Mouse (Mus musculus): ENCODE results near the gene H2-T23. TPM values are rescaled to one million over a fixed set of nuclear protein-coding genes. Genes with fewer than 3 reads are reported as not detected.
"Not testable (repeated sequence)": the region's sequence is repeated elsewhere in the genome, so short reads cannot be mapped to it uniquely, and the experiment has no call there.

Gene H2-T23
- polyA plus RNA-seq, 1 experiment from 2014 or later: 17.7 TPM

DNA sequence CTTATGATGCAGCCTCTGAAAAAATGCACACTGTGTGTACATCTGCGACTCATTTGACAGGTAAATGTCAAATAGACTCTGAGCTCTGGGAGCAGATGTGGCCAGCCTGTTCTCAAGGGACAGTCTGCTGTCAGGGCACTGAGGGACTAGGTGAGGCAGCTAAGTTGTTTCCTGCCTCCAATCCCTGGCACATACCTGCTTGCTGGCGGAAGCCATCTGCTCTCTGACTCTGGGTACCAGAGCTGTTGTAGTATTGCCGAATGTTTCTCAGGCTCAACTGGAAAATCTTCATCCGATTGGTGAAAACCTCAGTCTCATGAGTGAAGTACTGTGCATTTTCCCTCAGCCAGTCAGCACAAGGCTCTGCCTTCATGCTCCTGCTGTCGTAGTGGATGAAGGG is 15.6 kb downstream of the H2-T23 start:
- 91% methylated on average over 5 of the region's 5 CpGs for WGBS
- ATAC-seq: no peak
- H3K4me2 ChIP-seq (ENCODE audit: low read depth, low read length): no peak overlapping the region
- no peaks in the 10 kb centered on the region for H3K9me3 ChIP-seq (ENCODE audit: control insufficient read depth, low read length)
- no peaks in the 10 kb centered on the region; the same call in 1 of the 2 replicates for H3K4me1 ChIP-seq (ENCODE audit: control insufficient read depth, insufficient read depth, low read length)
- no peak overlapping the region for H3K27ac ChIP-seq (ENCODE audit: low read length)
- no peak overlapping the region for H3K4me3 ChIP-seq (ENCODE audit: low read length)
- no peaks in the 10 kb centered on the region; the same call in 1 of the 2 replicates for H3K36me3 ChIP-seq (ENCODE audit: control insufficient read depth, insufficient read depth, low read length)
- H3K9ac ChIP-seq (ENCODE audit: low read depth, low read length): no peak overlapping the region
- H3K27me3 ChIP-seq (replicated peaks; ENCODE audit: control insufficient read depth, insufficient read depth, low read length): no peaks in the 10 kb centered on the region

DNA sequence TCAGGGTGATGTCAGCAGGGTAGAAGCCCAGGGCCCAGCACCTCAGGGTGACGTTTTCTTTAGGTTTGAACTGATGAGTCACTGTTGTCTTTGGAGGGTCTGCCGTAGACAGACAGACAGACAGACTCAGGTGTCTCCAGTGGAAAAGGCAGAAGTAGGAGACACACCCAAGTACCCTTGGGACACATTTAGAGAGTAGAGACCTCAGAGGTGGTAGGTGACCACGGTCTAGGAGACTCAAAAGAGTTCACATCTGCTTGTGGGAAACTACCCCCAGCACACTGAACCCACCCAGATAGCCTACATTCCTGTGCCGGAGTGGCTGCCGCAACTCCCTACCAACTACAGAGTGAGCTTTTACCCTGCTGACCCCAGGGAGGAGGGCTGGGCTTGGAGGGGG is 17.7 kb downstream of the H2-T23 start:
- Histone ChIP-seq H3K4me1 (ENCODE audit: control insufficient read depth, insufficient read depth, low read length) (no peaks in the 10 kb centered on the region; the same call in 1 of the 2 replicates), H3K4me3 (ENCODE audit: low read length) (no peak overlapping the region), H3K36me3 (ENCODE audit: control insufficient read depth, insufficient read depth, low read length) (no peaks in the 10 kb centered on the region; the same call in 1 of the 2 replicates), H3K9ac (ENCODE audit: low read depth, low read length) (no peak overlapping the region), H3K27me3 (replicated peaks; ENCODE audit: control insufficient read depth, insufficient read depth, low read length) (no peaks in the 10 kb centered on the region), H3K4me2 (ENCODE audit: low read depth, low read length) (no peak overlapping the region), H3K9me3 (ENCODE audit: control insufficient read depth, low read length) (no peaks in the 10 kb centered on the region), H3K27ac (ENCODE audit: low read length) (no peak overlapping the region)
- no peak for ATAC-seq
- 89% methylated on average over 5 of the region's 5 CpGs for WGBS

DNA sequence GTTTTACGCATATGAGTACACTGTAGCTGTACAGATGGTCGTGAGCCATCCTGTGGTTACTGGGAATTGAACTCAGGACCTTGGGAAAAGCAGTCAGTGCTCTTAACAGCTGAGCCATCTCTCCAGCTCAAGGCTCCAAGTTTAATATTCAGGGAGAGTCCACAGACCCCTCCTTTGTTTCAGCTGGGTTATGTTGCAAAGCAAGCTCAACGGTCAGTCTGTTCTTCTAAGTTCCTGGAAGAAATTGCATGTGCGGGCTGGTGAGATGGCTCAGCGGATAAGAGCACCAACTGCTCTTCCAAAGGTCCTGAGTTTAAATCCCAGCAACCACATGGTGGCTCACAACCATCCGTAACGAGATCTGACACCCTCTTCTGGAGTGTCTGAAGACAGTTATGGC is 28.2 kb downstream of the H2-T23 start:
- ATAC-seq: not testable (repeated sequence)
- WGBS: 91% methylated on average over 7 of the region's 7 CpGs

DNA sequence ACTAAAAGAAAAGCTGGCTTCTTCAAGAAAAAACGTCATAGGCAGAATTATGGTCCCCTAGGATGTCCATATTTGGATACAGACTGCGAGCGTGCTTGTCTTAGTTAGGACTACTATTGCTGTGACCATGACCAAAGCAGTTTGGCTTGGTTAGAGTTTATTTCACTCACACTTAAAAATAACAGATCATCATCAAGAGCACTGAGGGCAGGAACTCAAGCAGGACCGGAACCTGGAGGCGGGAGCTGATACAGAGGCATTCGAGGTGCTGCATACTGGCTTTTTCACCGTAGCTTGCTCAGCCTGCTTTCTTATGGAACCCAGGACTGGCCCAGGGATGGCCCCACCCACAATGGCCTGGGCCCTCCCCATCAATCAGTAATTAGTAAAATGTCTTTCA is 29.3 kb downstream of the H2-T23 start:
- H3K9ac ChIP-seq (ENCODE audit: low read depth, low read length): no peak overlapping the region
- peaks cover 5% of the 10 kb centered on the region; the same call in 1 of the 2 replicates for H3K36me3 ChIP-seq (ENCODE audit: control insufficient read depth, insufficient read depth, low read length)
- 0 out of 2 replicates have a peak, but pooled peaks cover 6% of the 10 kb centered on the region for H3K4me1 ChIP-seq (ENCODE audit: control insufficient read depth, insufficient read depth, low read length)
- no peak overlapping the region for H3K4me2 ChIP-seq (ENCODE audit: low read depth, low read length)
- H3K9me3 ChIP-seq (ENCODE audit: control insufficient read depth, low read length): peaks cover 5% of the 10 kb centered on the region; the same call in 1 of the 2 replicates
- WGBS: 91% methylated on average over 7 of the region's 7 CpGs
- H3K27me3 ChIP-seq (replicated peaks; ENCODE audit: control insufficient read depth, insufficient read depth, low read length): no peaks in the 10 kb centered on the region
- no peak for ATAC-seq
- no peak overlapping the region for H3K27ac ChIP-seq (ENCODE audit: low read length)
- no peak overlapping the region for H3K4me3 ChIP-seq (ENCODE audit: low read length)

More for the DNA sequence above, 28.2 kb downstream of the H2-T23 start:
- H3K27ac ChIP-seq (ENCODE audit: low read length); H3K9me3 ChIP-seq (ENCODE audit: control insufficient read depth, low read length); H3K4me1 ChIP-seq (ENCODE audit: control insufficient read depth, insufficient read depth, low read length); H3K36me3 ChIP-seq (ENCODE audit: control insufficient read depth, insufficient read depth, low read length); H3K4me2 ChIP-seq (ENCODE audit: low read depth, low read length); H3K27me3 ChIP-seq (replicated peaks; ENCODE audit: control insufficient read depth, insufficient read depth, low read length); H3K4me3 ChIP-seq (ENCODE audit: low read length); H3K9ac ChIP-seq (ENCODE audit: low read depth, low read length): not testable (repeated sequence)

DNA sequence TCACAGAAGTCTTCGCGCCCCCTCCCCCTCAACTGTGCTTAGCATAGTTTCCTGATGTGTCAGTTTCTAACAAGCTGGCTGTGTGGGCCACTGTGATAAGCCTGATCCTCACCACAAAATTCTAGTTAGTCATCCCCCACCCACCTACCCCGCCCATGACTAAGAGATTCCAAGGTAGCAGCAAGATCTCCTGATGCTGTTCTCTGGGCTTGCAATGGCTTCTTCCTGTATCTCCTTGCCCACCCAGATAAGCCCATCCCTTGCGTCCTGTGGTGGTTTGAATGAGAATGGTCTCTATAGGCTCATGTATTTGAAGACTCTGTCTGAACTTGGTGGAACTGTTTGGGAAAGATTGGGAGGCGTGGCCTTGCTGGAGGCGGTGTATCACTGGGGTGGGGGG is 30.7 kb downstream of the H2-T23 start:
- 0 out of 2 replicates have a peak, but pooled peaks cover 6% of the 10 kb centered on the region for H3K4me1 ChIP-seq (ENCODE audit: control insufficient read depth, insufficient read depth, low read length)
- ATAC-seq: peak; percentile 26
- H3K27ac ChIP-seq (ENCODE audit: low read length): no peak overlapping the region
- peaks cover 5% of the 10 kb centered on the region; the same call in 1 of the 2 replicates for H3K9me3 ChIP-seq (ENCODE audit: control insufficient read depth, low read length)
- H3K27me3 ChIP-seq (replicated peaks; ENCODE audit: control insufficient read depth, insufficient read depth, low read length): no peaks in the 10 kb centered on the region
- no peak overlapping the region for H3K9ac ChIP-seq (ENCODE audit: low read depth, low read length)
- 96% methylated on average over 6 of the region's 6 CpGs for WGBS
- peaks cover 5% of the 10 kb centered on the region; the same call in 1 of the 2 replicates for H3K36me3 ChIP-seq (ENCODE audit: control insufficient read depth, insufficient read depth, low read length)
- no peak overlapping the region for H3K4me3 ChIP-seq (ENCODE audit: low read length)
- no peak overlapping the region for H3K4me2 ChIP-seq (ENCODE audit: low read depth, low read length)

DNA sequence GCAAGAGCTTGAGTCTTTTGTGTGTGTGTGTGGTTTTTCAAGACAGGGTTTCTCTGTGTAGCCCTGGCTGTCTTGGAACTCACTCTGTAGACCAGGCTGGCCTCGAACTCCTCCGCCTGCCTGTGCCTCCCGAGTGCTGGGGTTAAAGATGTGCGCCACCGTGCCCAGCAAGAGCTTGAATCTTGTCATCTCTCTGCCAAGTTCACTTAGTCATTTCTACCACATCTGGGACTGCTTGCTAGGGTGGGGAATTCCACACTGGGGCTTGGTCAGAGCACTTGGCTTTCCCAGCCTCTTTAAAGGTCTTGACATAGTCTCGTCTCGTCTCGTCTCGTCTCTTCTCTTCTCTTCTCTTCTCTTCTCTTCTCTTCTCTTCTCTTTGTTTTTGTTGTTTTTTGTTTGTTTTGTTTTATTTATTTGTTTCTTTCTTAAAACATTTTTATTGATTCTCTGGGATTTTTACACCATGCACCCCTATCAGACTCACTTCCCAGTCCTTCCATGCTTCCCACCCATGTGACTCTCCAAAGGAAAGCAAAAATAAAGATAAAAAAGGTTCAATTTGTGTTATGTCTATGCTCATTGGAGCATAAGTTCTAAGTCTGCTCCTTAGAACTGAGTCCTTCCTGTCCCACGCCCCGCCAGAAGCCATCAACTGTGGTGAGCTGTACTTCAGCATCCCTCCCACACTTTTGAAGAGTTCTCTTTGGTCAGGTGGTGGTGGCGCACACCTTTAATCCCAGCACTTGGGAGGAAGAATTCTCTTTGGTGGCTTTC is 31.3 kb downstream of the H2-T23 start:
- 0 out of 2 replicates have a peak, but pooled peaks cover 6% of the 10 kb centered on the region for H3K4me1 ChIP-seq (ENCODE audit: control insufficient read depth, insufficient read depth, low read length)
- ATAC-seq: no peak
- no peaks in the 10 kb centered on the region; the same call in 1 of the 2 replicates for H3K36me3 ChIP-seq (ENCODE audit: control insufficient read depth, insufficient read depth, low read length)
- no peaks in the 10 kb centered on the region for H3K27me3 ChIP-seq (replicated peaks; ENCODE audit: control insufficient read depth, insufficient read depth, low read length)
- H3K9ac ChIP-seq (ENCODE audit: low read depth, low read length): no peak overlapping the region
- whole genome bisulfite sequencing: 89% methylated on average over 12 of the region's 12 CpGs
- no peak overlapping the region for H3K4me2 ChIP-seq (ENCODE audit: low read depth, low read length)
- no peaks in the 10 kb centered on the region; the same call in 1 of the 2 replicates for H3K9me3 ChIP-seq (ENCODE audit: control insufficient read depth, low read length)
- H3K27ac ChIP-seq (ENCODE audit: low read length): no peak overlapping the region
- no peak overlapping the region for H3K4me3 ChIP-seq (ENCODE audit: low read length)

DNA sequence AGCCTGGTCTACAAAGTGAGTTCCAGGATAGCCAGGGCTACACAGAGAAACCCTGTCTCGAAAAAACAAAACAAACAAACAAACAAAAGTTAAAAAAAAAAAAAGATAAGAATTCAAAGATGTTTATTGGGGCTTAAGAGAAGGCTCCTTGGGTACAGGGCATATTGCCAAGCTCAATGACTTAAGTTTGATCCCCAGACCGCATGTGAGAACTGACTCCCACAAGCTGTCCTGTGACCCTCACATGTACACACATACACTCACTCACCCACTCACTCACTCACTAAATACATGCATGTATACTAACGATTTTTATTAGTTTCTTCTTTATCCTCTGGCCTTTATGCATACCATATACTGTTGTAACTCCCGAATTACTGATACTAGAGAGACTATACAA is 32.3 kb downstream of the H2-T23 start:
- Histone ChIP-seq H3K9me3 (ENCODE audit: control insufficient read depth, low read length) (no peaks in the 10 kb centered on the region; the same call in 1 of the 2 replicates), H3K36me3 (ENCODE audit: control insufficient read depth, insufficient read depth, low read length) (no peaks in the 10 kb centered on the region), H3K4me3 (ENCODE audit: low read length) (no peak overlapping the region), H3K4me2 (ENCODE audit: low read depth, low read length) (no peak overlapping the region), H3K4me1 (ENCODE audit: control insufficient read depth, insufficient read depth, low read length) (peaks cover 9% of the 10 kb centered on the region; the same call in 1 of the 2 replicates), H3K27ac (ENCODE audit: low read length) (no peak overlapping the region), H3K27me3 (replicated peaks; ENCODE audit: control insufficient read depth, insufficient read depth, low read length) (no peaks in the 10 kb centered on the region), H3K9ac (ENCODE audit: low read depth, low read length) (no peak overlapping the region)
- 65% methylated on average over 4 of the region's 4 CpGs for WGBS
- ATAC-seq: no peak

DNA sequence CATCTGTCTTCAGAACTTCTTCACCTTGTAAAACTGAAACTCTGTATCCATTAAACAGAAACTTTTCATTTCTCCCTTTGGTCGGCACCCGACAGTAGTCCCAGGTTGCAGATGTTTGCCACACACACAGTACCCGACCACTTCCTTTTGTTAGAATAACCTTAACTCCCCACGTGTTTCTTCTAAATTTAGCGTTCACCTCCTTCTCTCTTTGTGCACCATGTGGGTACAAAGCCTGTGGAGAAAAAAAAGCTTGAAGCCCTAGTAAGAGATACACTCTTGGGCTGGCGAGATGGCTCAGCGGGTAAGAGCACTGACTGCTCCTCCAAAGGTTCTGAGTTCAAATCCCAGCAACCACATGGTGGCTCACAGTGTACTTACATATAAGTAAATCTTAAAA is 33.3 kb downstream of the H2-T23 start:
- Histone ChIP-seq H3K27me3 (replicated peaks; ENCODE audit: control insufficient read depth, insufficient read depth, low read length) (no peaks in the 10 kb centered on the region), H3K36me3 (ENCODE audit: control insufficient read depth, insufficient read depth, low read length) (no peaks in the 10 kb centered on the region), H3K9me3 (ENCODE audit: control insufficient read depth, low read length) (no peaks in the 10 kb centered on the region; the same call in 1 of the 2 replicates), H3K4me1 (ENCODE audit: control insufficient read depth, insufficient read depth, low read length) (peaks cover 11% of the 10 kb centered on the region; the same call in 1 of the 2 replicates), H3K4me2 (ENCODE audit: low read depth, low read length) (no peak overlapping the region), H3K4me3 (ENCODE audit: low read length) (no peak overlapping the region), H3K27ac (ENCODE audit: low read length) (no peak overlapping the region), H3K9ac (ENCODE audit: low read depth, low read length) (no peak overlapping the region)
- 82% methylated on average over 7 of the region's 7 CpGs for WGBS
- ATAC-seq: no peak

DNA sequence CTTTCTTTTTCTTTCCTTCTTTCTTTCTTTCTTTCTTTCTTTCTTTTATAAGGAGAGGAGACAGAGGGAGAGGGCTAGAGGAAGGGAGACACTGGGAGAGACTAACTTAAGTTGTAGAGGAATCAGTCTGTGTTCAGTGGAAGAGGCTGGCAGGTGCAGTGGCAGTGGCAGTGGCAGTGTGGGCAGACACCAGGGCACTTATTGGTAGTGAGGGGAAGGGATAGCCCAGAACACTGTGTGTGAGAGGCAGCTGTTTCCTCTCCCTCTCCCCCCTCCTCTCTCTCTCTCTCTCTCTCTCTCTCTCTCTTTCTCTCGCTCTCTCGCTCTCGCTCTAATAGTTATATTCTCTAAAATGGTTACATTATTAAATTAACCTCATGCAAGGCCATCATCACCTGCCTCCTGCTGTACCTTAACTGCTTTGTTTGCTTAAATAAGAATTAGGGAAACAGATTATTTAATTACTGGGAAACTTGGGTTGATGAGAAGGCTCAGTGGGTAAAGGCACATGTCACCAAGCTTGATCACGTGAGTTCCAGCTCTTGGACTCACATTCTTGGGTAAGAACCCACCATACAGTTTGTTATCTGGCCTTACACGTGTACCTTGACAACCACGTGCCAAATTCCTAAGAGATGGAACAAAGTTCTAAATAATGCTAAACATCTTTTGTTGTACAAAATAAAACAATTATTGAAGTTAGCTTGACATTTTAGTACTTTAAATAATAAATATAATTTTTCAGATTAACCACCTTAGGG is 33.9 kb downstream of the H2-T23 start:
- WGBS: 86% methylated on average over 6 of the region's 6 CpGs
- no peak overlapping the region for H3K9ac ChIP-seq (ENCODE audit: low read depth, low read length)

More for the DNA sequence above, 33.9 kb downstream of the H2-T23 start:
- no peak for ATAC-seq
- Histone ChIP-seq H3K4me1 (ENCODE audit: control insufficient read depth, insufficient read depth, low read length) (peaks cover 11% of the 10 kb centered on the region; the same call in 1 of the 2 replicates), H3K27me3 (replicated peaks; ENCODE audit: control insufficient read depth, insufficient read depth, low read length) (no peaks in the 10 kb centered on the region), H3K36me3 (ENCODE audit: control insufficient read depth, insufficient read depth, low read length) (no peaks in the 10 kb centered on the region), H3K9me3 (ENCODE audit: control insufficient read depth, low read length) (no peaks in the 10 kb centered on the region; the same call in 1 of the 2 replicates), H3K27ac (ENCODE audit: low read length) (no peak overlapping the region), H3K4me3 (ENCODE audit: low read length) (no peak overlapping the region), H3K4me2 (ENCODE audit: low read depth, low read length) (no peak overlapping the region)

All from intestine, embryonic 16.5 days (tissue).